Mouse (Mus musculus): ENCODE results near the gene Tecrl. TPM values are rescaled to one million over a fixed set of nuclear protein-coding genes. Genes with fewer than 3 reads are reported as not detected.

Tecrl gene
- not detected for total RNA-seq (2023)

DNA sequence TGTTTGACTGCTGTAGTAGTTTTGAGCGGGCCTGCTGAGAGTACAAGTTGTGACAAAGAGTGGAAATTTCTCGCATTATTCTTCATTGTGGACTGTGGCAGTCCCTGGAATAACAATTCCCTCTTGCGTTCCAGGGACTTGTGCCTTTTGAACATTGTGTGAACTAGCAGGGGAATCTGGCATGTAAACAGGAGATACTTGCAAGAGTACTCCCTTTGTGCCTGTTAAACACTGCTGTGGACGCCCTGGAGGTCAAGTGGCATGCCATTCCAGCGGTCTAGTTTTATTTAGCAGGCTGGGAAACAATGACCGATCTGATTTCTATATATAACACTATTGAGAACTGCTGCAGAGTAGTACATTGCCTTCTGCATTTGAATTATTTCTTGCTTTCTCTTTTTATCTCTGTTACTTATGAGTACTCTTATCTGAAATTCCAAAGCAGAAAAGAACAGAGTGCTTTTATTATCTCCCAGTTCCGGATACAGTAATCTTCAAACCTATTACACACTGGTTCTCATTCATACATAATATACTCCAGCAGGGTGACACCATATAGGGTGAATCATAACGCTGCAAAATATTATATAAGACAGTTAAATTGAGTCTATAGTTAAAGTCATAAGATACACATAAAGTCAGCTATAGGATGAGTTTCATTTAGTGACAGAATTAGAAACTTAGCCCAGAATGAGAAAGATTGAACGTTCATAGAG, at the start of gene Tecrl:
TSS of gene Tecrl (minus strand) at position 350 of the 716 bp plus-strand sequence.

